Mouse (Mus musculus) intestine, embryonic 16.5 days (tissue): Measurements from ENCODE around the gene Lcn2. TPM values are rescaled to one million over a fixed set of nuclear protein-coding genes. Genes with fewer than 3 reads are reported as not detected.
A peak's percentile ranks its signal among the peaks of the same experiment; 100 is the strongest.

Experiments
- ATAC-seq: fragments of 200-750 bp; cut with Nextera tagmentation; 2 replicates; pipeline ENCODE4 v1.8.0; 2017; ENCODE audit warnings: moderate TSS enrichment, moderate library complexity
- H3K27ac ChIP-seq: fragments of 300-500 bp; sonication (generic); 2 replicates; pipeline ENCODE4 v1.5.1; 2014; ENCODE audit warnings: mild to moderate bottlenecking, low read length
- H3K27me3 ChIP-seq: fragments of 300-500 bp; sonication (generic); replicated peaks from 2 replicates; pipeline ENCODE4 v1.6.1; 2014; ENCODE audit warnings: low read length, control low read depth, mixed read lengths; ENCODE audit not compliant: control insufficient read depth, insufficient read depth
- H3K36me3 ChIP-seq: fragments of 300-500 bp; sonication (generic); 2 replicates; pipeline ENCODE4 v1.6.1; 2014; ENCODE audit warnings: low read length, control low read depth; ENCODE audit not compliant: control insufficient read depth, insufficient read depth
- H3K4me1 ChIP-seq: fragments of 300-500 bp; sonication (generic); 2 replicates; pipeline ENCODE4 v1.6.1; 2014; ENCODE audit warnings: low read length, control low read depth, mixed read lengths; ENCODE audit not compliant: control insufficient read depth, insufficient read depth
- H3K4me2 ChIP-seq: fragments of 300-500 bp; sonication (generic); 2 replicates; pipeline ENCODE4 v1.6.1; 2014; ENCODE audit warnings: low read depth, low read length, control low read depth
- H3K4me3 ChIP-seq: fragments of 300-500 bp; sonication (generic); 2 replicates; pipeline ENCODE4 v1.5.1; 2014; ENCODE audit warnings: mild to moderate bottlenecking, low read length
- H3K9ac ChIP-seq: fragments of 300-500 bp; sonication (generic); 2 replicates; pipeline ENCODE4 v1.6.1; 2014; ENCODE audit warnings: low read depth, low read length
- H3K9me3 ChIP-seq: fragments of 300-500 bp; sonication (generic); 2 replicates; pipeline ENCODE4 v1.6.1; 2016; ENCODE audit warnings: low read length, control low read depth; ENCODE audit not compliant: control insufficient read depth
- whole genome bisulfite sequencing: fragments of 180-500 bp; shearing (Covaris S2); extraction: QIAGEN DNeasy Blood & Tissue Kit; methylation state at CpG from one replicate; pipeline ENCODE4 v1.1.7; 2014; 5-methylcytosine and 5-hydroxymethylcytosine counted together
- polyA plus RNA-seq: library from polyadenylated mRNA; unstranded; fragments of >200 nt; fragmentation: Nextera tagmentation; extraction: Ambion mirVana; gene quantifications from 2 replicates; pipeline ENCODE4 v1.2.1, GENCODE M21; 2015

Lcn2 gene
- polyA plus RNA-seq, 1 experiment from 2014 or later, result 4.2 TPM

DNA sequence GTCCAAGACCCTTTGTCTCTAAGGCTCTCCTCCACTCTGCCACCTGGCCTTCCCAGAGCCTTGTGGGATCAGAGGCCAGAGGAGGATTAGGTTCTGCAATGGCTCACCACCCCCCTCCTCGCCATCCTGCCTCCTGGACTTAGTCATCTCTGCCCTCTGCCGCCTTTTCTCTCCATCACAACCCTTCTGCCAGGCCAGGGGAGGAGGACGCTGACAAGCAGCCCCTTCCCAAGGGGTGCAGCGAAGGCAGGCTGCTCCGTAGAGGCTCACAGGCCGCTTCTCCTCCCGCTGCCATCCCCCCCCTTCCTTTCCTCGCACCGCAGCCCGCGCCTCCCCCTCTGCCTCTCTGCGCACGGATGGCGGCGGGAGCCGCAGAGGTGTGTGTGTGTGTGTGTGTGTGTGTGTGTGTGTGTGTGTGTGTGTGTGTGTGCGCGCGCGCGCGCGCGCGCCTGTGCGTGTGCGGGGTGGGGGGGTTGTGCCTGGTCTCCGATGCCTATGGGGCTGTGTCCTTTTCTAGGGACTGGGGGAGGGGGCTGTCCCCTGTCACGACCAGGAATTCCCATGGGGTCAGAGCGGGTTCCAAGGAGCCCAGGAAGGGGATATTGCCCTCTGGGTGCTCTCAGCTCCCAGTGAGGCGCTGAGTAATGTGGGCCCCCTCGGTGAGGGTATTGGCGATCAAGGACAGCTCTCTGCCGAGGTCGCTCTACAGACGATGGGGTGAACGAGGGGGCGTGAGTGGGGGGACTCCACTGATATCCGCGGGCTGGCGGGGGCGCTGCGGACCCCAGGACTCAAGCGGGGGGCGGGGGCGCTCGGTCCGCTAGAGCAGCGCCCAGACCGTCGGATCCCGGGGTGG lies 35.7 kb downstream of the Lcn2 start, which contains the start of gene Ciz1:
Ciz1 (plus strand) TSS at position 177 of the 856 bp plus-strand sequence.
- 1% methylated on average over 40 of the region's 52 CpGs for WGBS
- peak; percentile 15 for ATAC-seq
- H3K4me1 ChIP-seq, result peaks cover 34% of the 10 kb centered on the region

DNA sequence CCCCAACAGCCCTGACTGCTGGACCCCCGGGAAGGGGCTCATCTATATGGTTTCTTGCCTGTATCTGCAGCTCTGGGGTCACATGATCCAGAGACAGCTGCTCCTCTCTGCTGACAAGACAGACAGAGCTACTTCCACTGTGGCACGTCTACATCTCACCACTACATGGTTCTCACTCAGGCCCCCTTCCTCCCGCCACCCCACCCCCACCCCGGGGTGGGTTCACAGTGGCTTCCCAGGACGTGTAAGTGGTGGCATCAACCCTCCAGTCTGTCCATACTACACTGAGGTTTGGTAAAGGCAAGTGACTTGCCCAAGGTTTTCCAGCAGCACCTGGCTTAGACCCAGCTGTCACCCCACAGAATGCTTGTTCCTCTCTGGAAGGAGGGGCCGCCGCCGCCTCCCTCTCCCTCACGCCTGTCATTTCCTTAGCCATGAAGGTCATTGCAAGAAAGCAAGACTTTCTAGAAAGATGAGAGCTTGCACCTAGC lies 36.5 kb downstream of the Lcn2 start:
- Histone ChIP-seq H3K36me3 (no peaks in the 10 kb centered on the region), H3K4me1 (peaks cover 28% of the 10 kb centered on the region), H3K27ac (no peak overlapping the region), H3K4me2 (peak overlapping the region; percentile 79), H3K27me3 (no peaks in the 10 kb centered on the region), H3K9me3 (no peaks in the 10 kb centered on the region), H3K9ac (peak overlapping the region; percentile 88), H3K4me3 (peak overlapping the region; percentile 69)
- WGBS, result 50% methylated on average over 9 of the region's 9 CpGs
- ATAC-seq, result no peak

More for the DNA sequence above, 35.7 kb downstream of the Lcn2 start, which contains the start of gene Ciz1:
- no peaks in the 10 kb centered on the region for H3K36me3 ChIP-seq
- H3K27ac ChIP-seq, result peak within 1 kb of the TSS; percentile 96
- H3K4me3 ChIP-seq, result peak within 1 kb of the TSS; percentile 69
- no peaks in the 10 kb centered on the region for H3K9me3 ChIP-seq
- peak within 1 kb of the TSS; percentile 79 for H3K4me2 ChIP-seq
- peak within 1 kb of the TSS; percentile 88 for H3K9ac ChIP-seq
- H3K27me3 ChIP-seq, result no peaks in the 10 kb centered on the region

DNA sequence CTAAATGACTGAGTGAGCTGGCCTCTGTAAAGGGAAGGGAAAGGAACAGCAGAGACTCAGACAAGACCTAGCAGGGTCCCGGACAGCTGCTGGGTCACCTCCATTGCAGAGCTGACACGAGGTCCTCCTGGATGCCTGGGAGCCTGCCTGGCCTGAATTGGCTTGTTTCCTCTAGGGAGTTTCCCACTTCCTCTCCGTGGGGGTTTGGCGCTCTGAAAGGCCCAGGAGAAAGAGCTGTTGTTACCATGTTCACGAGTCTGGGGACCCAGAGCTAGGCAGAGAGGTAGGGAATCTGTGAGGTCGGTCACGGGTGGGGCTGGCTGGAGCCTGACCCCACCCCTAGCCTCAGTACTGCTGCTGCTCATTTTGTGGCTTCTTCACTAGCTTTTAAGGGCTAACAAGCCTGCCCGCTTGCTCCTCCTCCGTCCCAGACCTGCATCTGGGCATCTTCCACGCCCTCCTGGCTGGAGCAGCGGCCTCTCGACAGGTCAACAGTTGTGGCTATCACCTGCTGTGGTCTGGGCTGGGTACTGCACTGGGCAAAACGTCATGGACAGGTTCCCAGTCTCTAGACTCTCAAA lies 37.5 kb downstream of the Lcn2 start:
- 52% methylated on average over 13 of the region's 13 CpGs for WGBS
- Histone ChIP-seq H3K27me3 (no peaks in the 10 kb centered on the region), H3K9me3 (no peaks in the 10 kb centered on the region), H3K4me2 (no peak overlapping the region), H3K4me3 (no peak overlapping the region), H3K9ac (no peak overlapping the region), H3K27ac (no peak overlapping the region), H3K4me1 (peaks cover 20% of the 10 kb centered on the region; the same call in 1 of the 2 replicates), H3K36me3 (no peaks in the 10 kb centered on the region)
- no peak for ATAC-seq

DNA sequence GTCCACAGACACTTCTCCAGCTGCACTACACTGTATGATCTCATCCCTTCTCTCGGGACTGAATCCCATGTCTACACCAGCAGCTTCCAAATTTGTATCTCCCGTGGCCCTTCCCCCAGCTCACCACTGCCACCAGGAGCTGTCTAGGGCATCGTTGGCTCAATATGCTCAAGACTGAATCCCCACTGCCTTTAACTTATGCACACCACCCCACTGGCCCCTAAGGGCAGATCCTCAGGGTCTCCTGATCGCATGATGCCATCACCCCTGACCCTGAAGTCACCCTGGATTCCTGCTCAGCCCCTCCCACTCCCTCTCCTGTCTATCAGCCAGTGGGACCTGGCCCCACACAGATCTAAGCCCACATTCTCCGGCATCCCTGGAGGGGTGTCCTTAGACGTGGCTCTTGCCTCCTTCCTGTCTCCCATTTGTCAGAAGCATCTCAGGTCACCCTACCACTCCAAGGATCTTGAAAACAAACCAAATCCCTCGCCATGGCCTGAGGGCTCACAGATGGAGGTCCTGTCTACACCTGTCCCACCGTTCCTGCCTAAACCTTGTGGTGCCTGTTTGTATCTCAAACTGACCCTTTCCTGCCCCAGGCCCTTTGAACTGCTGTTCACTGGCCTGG lies 38.3 kb downstream of the Lcn2 start:
- Histone ChIP-seq H3K27me3 (no peaks in the 10 kb centered on the region), H3K9ac (no peak overlapping the region), H3K4me2 (no peak overlapping the region), H3K4me3 (no peak overlapping the region), H3K9me3 (no peaks in the 10 kb centered on the region), H3K27ac (no peak overlapping the region), H3K4me1 (peaks cover 19% of the 10 kb centered on the region; the same call in 1 of the 2 replicates), H3K36me3 (no peaks in the 10 kb centered on the region)
- 57% methylated on average over 8 of the region's 8 CpGs for WGBS
- ATAC-seq, result no peak

DNA sequence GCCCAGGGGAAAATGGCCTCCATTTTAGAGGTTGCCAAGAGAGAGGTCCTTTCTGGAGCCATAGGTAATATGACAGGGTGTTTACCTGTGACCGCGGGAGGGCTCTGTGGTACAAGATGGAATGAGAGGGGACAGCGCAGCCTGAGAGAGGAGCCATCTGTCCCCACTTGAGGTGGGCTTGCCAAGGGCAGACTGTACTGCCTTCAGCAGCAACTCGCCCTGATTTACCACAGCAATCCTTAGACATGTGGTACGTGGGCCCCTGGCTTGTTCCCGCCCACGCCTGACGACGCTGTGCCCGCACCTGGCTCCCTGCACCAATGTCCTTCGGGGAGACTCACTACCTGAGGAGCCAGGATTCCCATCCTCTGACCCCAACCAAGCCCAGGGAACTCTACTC lies 39.7 kb downstream of the Lcn2 start:
- 84% methylated on average over 11 of the region's 11 CpGs for WGBS
- Histone ChIP-seq H3K27me3 (no peaks in the 10 kb centered on the region), H3K4me1 (peaks cover 15% of the 10 kb centered on the region; the same call in 1 of the 2 replicates), H3K4me2 (no peak overlapping the region), H3K36me3 (no peaks in the 10 kb centered on the region), H3K4me3 (no peak overlapping the region), H3K9ac (no peak overlapping the region), H3K27ac (no peak overlapping the region), H3K9me3 (no peaks in the 10 kb centered on the region)
- no peak for ATAC-seq

DNA sequence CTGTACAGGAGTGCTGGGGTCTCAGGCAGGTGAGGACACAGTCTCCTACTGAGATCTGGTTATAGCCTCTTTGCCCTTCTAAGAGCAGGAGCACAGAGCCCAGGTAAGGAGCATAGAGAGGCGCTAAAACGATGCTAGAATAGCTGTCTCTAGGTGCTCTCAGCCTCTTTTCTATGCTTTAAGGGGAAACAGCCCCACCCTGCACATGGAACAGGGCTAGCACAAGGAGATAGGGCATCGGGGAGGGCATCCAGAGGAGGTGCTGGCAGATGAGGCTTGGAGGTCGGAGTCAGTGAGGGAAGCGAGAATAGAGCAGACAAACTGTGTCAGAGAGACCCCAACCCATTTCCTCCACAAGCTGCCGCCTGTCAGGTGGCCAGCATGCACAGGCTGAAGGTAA lies 41.0 kb downstream of the Lcn2 start:
- H3K9me3 ChIP-seq, result no peaks in the 10 kb centered on the region
- no peak for ATAC-seq
- no peak overlapping the region for H3K4me2 ChIP-seq
- no peaks in the 10 kb centered on the region for H3K27me3 ChIP-seq
- no peak overlapping the region for H3K9ac ChIP-seq
- H3K27ac ChIP-seq, result no peak overlapping the region
- WGBS, result 78% methylated on average over 6 of the region's 6 CpGs
- H3K4me3 ChIP-seq, result no peak overlapping the region
- H3K4me1 ChIP-seq, result peaks cover 17% of the 10 kb centered on the region; the same call in 1 of the 2 replicates
- H3K36me3 ChIP-seq, result no peaks in the 10 kb centered on the region

DNA sequence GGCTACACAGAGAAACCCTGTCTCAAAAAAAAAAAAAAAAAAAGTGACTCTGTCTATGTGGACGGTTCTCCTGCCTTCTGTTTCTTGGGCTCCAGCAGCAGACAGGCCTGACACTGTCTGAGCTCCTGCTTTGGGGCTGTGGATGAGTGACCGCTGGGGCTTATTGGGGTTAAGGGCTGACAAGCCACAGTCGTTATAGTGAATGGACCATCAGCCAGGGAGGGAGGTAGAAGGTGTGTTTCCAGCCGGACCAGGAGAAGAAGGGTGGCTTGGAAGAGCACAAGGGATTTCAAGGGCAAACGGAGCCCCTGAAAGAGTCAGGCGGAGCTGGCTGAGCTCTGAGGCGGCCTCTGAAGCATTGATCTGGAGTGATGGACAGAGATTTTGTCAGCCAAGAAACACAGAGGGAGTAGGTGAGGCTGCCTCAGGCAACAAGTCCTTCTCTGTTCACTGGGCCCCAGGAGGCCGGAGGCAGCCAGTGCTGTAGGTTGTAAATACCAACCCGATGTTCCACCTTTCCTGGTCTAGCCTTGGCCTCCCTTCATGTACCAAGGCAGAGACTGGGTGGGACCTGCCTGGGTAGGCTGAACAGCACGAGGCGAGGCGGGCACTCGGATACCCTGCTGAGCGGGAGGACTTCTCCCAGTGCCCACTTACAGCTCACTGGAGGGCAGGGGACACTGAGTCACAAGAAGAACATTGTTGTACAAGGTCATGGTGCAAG lies 43.3 kb downstream of the Lcn2 start:
- no peak overlapping the region for H3K9ac ChIP-seq
- H3K27ac ChIP-seq, result no peak overlapping the region
- no peaks in the 10 kb centered on the region for H3K9me3 ChIP-seq
- no peak for ATAC-seq
- no peak overlapping the region for H3K4me2 ChIP-seq
- no peaks in the 10 kb centered on the region for H3K27me3 ChIP-seq
- H3K36me3 ChIP-seq, result no peaks in the 10 kb centered on the region
- 0 out of 2 replicates have a peak, but pooled peaks cover 2% of the 10 kb centered on the region for H3K4me1 ChIP-seq
- WGBS, result 72% methylated on average over 14 of the region's 14 CpGs
- no peak overlapping the region for H3K4me3 ChIP-seq

DNA sequence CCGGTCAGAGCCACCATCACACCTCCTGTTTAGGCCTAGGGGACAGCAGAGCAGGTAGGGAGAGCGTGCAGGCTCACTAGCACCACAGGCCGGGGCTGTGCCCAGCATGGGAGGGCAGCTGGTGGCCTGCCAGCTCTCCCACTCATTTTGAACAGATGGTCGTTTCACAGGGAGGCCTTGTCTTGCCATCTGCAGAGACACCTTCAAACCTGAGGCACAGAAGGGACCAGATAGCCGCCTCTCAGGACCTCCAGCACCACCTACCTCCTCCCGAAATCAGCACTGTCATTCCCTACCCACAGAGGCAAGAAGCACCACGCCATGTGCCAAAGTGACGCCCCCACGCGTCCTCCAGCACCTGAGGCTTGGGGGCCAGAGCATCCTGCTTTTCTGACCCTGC lies 44.0 kb downstream of the Lcn2 start:
- H3K36me3 ChIP-seq, result no peaks in the 10 kb centered on the region
- H3K27me3 ChIP-seq, result no peaks in the 10 kb centered on the region
- no peak overlapping the region for H3K9ac ChIP-seq
- no peaks in the 10 kb centered on the region for H3K9me3 ChIP-seq
- 84% methylated on average over 10 of the region's 10 CpGs for WGBS
- no peak overlapping the region for H3K27ac ChIP-seq
- H3K4me1 ChIP-seq, result 0 out of 2 replicates have a peak, but pooled peaks cover 2% of the 10 kb centered on the region
- no peak for ATAC-seq
- H3K4me2 ChIP-seq, result no peak overlapping the region
- H3K4me3 ChIP-seq, result no peak overlapping the region

DNA sequence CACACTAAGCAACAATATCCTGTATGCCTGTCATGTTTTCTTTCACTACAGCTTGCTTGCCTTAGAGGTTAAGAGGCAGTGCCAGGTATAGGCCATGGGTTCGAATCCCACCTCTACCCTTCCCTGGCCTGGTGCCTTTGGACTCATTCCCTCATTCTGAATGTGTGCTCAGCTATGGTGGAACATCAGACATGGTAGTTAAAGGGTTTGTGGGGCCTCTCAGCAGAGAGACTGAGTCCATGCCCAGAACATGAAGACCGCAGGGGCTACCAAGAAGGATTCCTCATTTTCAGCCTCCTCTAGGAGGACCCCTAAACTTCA lies 44.7 kb downstream of the Lcn2 start:
- Histone ChIP-seq H3K27ac (no peak overlapping the region), H3K9me3 (no peaks in the 10 kb centered on the region), H3K4me3 (no peak overlapping the region), H3K4me2 (no peak overlapping the region), H3K4me1 (0 out of 2 replicates have a peak, but pooled peaks cover 2% of the 10 kb centered on the region), H3K36me3 (no peaks in the 10 kb centered on the region), H3K27me3 (no peaks in the 10 kb centered on the region), H3K9ac (no peak overlapping the region)
- WGBS, result 95% methylated on average over 2 of the region's 2 CpGs
- ATAC-seq, result no peak
